Mouse (Mus musculus) mature B cell (primary cell): ENCODE measurements around the gene Ano9.

Experiments
- in situ Hi-C: fragments of 300-500 bp; cut with MboI; formaldehyde crosslinking; loops from 2 replicates; pipeline ENCODE4 v1.14.3; 2019

Gene Ano9

GRCm38 (mm10) chr7:141099911-141100691 lies 17.5 kb downstream of the Ano9 start, which contains the start of gene Sigirr:
Sigirr (minus strand) TSS chr7:141100572.
- in situ Hi-C loops = no loop called here

- in situ Hi-C loops = no loop called here
Observed at GRCm38 (mm10) chr7:141097177-141097576, 20.4 kb downstream of the Ano9 start.

- in situ Hi-C loops = no loop called here
Observed at GRCm38 (mm10) chr7:141096649-141097056, 21.0 kb downstream of the Ano9 start.

DNA sequence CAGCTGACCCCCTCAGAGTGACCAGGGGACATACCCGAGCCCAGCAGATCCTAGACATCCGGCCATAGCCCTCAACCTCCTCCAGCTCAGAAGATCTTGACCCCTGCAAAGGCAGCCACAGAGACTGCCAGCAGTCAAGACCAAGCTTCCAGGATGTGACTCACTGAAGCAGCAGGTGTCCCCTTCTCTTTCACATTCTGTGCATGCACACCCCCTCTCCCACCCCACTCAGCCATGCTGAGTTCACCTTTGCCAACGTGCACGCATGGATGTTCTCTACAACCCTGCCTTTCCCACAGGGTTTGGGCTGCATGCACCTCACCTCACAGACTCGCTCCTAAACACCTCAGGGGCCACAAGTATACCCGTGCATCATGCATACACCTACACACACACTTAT lies 21.6 kb downstream of the Ano9 start:
- in situ Hi-C loops = no loop called here

DNA sequence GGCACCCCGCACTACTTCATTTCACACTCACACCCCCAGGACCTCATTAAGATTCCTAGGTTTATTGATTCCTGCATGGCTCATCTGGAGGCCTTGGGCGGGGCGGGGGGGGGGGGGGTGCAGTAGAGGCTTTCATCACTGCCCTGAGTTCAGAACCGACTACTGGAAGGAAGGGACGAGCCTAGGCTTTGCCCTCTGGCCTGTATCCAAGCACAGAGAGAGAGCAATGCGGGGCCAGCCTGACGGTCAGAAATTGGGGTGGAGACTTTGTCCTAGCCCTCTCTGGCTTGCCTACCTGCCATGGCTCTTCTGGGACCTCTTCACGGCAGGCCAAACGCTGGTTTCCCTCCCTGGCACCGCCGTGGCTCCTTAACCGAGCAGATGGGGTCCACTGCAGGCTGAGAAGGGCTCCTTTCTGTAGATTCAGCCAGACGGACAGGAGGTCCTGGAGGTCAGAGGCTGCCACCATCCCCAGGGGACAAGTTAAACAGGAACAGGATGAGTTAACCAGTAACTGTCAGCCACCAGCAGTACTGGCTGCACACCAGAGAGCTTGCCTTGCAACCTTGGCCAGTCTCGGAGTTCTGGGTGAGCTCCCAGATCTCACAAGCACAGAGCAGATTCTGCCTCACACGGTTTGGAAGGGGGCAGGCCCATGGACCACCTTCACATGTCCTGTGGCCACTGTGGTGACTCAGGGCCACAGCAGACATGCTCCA lies 23.0 kb downstream of the Ano9 start:
- in situ Hi-C loops = loop anchor here (5.0 kb wide), 1 partner anchor 83 kb away; no protein-coding TSS in a partner anchor

GRCm38 (mm10) chr7:141093950-141094349 lies 23.7 kb downstream of the Ano9 start:
- in situ Hi-C loops = loop anchor here (5.0 kb wide), 1 partner anchor 83 kb away; no protein-coding TSS in a partner anchor

- in situ Hi-C loops = loop anchor here (5.0 kb wide), 1 partner anchor 85 kb away; no protein-coding TSS in a partner anchor
Observed at GRCm38 (mm10) chr7:141092051-141092735, 25.4 kb downstream of the Ano9 start.

DNA sequence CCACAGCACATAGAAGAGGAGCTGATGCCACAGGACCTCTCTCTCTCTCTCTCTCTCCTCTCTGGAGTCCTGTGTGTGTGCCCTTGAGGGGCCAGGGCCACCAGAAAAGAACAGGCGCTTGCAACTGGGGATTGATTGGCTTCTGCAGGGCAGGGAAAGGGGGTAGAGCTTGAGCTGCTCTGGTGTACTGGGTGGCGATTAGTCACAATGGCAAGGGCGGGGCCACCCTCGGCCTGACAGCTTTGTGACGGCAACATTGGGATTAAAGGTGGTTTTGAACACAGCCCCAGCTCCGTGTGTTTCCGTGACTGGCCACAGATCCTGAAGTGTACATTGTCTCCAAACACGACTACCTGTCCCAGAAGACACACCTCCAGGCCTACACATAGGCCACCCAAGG lies 27.4 kb downstream of the Ano9 start:
- in situ Hi-C loops = loop anchor here (5.0 kb wide), 1 partner anchor 87 kb away; no protein-coding TSS in a partner anchor

- in situ Hi-C loops = no loop called here
Observed at GRCm38 (mm10) chr7:141088473-141088872, 29.1 kb downstream of the Ano9 start.

- in situ Hi-C loops = no loop called here
Observed at GRCm38 (mm10) chr7:141087894-141088293, 29.7 kb downstream of the Ano9 start.

DNA sequence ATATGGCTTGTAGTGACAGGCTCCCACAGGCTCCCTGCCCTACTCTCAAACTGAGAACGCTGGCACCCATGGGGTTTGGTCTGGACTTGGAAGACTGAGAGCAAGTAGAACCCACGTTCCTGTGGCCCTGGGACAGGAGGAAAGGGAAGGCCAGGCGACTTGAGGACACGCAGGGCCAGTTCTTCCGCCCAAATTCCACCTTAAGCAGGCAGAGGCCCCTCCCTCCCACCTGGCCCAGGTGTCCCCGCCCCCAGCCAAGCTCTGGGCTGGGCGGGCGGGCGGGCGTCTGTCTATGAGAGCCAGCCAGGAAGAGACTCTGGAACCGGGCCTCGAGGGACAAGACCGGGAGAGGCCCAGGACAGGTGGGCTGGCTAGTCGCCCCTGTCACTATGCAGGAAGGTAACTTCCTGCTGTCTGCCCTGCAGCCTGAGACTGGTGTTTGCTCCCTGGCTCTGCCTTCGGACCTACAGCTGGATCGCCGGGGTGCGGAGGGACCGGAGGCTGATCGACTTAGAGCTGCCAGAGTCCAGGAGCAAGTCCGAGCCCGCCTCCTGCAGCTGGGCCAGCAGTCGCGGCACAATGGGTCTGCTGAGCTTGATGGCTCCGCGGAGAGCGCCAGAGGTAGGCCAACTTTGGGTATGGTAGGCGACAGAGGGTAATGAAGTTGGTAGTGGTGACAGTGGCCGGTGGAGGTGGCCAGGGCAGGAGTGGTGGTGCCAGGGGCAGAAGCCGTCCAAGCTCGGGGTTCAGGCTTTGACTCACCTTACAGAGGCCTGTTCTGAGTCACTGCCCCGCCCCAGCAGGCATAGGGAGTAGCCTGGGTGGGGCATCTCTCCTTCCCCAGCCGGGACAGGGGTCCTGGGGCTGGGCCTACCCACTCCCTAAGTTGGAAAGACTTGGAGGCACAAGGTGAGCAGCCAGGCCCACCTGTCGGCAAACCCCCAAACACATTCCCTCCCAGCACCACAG lies 37.8 kb downstream of the Ano9 start:
- in situ Hi-C loops = no loop called here

DNA sequence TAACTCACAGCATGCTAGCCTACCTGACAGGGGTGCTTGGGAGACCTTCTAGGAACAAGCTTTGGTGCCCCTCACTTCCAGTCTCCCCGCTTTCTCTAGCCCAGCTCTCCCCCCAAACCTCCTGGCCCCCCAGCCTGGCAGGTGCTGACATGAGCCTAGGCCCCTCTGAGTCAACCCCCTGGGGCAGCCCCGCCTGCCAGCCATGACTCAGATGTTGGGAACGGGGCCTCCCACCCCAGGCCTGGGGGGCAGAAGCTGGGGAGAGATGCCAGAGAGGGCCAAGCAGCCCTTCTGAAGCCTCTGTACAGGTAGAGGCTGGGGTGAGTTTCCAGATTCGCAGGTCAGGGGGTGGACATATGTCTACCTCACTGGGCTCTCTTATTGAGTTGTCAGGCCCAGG lies 38.7 kb downstream of the Ano9 start:
- in situ Hi-C loops = no loop called here

DNA sequence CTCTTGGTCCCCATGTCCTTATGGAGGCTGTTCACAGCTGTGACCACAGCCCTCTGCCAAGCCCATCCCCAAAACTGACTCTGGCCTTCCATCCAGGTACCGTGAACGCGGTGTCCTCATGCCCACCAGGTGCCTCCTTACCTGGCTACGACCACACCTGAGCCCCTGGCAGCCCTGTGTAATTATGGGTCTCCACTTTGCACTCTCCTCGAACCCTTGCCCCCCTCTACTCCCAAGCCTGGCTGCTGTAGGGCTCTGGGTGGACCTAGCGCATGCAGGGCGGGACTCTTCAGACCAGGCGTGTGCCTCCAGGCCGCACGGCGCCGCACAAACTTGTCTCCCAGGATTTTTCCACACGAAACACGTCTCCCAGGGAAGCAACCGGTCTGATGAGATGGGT lies 39.8 kb downstream of the Ano9 start, which contains the start of gene Pkp3:
TSS of gene Pkp3 (plus strand) at position 378 of the 400 bp plus-strand sequence.
- in situ Hi-C loops = no loop called here

DNA sequence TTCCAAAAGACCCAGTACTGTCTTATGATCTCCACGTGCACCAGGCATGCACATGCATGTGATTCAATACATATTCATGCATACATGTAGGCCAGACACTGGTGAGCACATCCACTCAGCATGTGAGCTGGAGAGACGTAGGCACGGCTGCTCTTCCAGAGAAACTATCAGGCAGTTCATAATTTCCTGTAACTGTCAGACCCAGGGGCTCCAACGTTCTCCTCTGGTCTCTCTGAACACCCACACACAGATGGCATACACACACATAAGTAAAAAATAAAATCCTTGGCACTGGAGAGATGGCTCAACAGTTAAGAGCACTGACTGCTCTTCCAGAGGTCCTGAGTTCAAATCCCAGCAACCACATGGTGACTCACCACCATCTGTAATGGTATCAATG lies 43.8 kb downstream of the Ano9 start:
- in situ Hi-C loops = no loop called here

- in situ Hi-C loops = no loop called here
Observed at GRCm38 (mm10) chr7:141072017-141072745, 45.4 kb downstream of the Ano9 start.

DNA sequence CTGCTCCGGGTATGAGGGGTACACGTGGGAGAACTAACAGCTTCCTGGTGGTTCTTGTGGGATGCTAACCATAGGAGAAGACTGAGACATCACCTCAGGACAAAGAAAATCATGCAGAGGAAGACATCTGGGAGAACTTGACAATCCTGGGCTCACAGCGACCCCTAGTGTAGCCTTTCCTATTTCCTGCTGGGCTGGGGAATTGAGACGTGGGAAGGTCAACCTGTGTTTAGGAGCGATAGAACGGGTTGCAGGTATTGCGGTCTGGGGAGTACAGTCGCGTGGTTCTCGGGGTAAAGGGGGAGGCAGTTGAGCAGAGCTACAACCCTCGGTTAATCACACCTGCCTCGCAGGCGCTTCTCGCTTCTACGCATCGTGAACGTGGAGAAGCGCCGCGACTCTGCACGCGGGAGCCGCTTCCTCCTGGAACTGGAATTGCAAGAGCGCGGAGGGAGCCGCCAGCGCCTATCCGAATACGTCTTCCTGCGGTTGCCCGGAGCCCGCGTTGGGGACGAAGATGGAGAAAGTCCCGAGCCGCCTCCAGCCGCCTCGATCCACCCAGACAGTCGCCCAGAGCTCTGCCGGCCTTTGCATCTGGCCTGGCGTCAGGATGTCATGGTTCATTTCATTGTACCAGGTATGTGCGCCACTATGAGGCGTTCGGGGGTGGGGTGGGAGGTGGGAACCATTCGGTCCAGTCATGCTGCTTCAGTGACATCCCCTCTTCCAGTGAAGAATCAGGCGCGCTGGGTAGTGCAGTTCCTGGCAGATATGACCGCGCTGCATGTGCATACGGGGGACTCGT lies 47.3 kb downstream of the Ano9 start:
- in situ Hi-C loops = no loop called here

DNA sequence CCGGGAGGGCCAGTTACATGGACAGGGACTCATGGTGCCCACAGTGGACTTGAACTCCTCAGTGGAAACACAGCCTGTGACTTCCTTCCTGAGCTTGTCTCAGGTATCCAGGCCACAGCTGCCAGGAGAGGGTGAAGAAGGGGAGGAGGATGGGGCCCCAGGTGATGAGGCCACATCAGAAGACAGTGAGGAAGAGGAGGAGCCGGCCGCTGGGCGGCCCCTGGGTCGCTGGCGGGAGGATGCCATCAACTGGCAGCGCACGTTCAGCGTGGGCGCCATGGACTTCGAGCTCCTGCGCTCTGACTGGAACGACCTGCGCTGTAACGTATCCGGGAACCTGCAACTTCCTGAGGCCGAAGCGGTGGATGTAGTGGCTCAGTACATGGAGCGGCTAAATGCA lies 49.3 kb downstream of the Ano9 start:
- in situ Hi-C loops = no loop called here

DNA sequence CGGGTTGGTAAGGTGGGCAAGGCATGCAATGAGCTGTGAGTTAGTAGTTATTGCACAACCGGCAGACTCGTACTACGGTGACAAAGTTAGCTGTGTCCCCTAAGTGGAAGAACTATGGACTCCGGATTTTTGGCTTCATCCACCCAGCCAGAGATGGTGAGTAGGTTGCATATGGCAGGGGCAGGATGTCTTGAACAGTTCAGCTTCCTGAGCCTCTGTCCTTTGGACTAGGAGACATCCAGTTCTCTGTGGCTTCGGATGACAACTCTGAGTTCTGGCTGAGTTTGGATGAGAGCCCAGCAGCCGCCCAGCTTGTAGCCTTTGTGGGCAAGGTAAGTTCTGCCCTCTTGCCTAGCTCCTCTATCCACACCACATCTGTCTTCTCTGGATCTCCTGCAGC lies 53.0 kb downstream of the Ano9 start:
- in situ Hi-C loops = no loop called here

- in situ Hi-C loops = no loop called here
Observed at GRCm38 (mm10) chr7:141064175-141064574, 53.4 kb downstream of the Ano9 start.

GRCm38 (mm10) chr7:141063353-141063752 lies 54.3 kb downstream of the Ano9 start:
- in situ Hi-C loops = no loop called here
